Mouse (Mus musculus): Measurements from ENCODE around the gene Tulp4. TPM values are rescaled to one million over a fixed set of nuclear protein-coding genes. Genes with fewer than 3 reads are reported as not detected.
A peak's percentile ranks its signal among the peaks of the same experiment; 100 is the strongest.
"Not testable (repeated sequence)": the region's sequence is repeated elsewhere in the genome, so short reads cannot be mapped to it uniquely, and the experiment has no call there.

The Tulp4 gene
- polyA plus RNA-seq, 1 experiment from 2014 or later, result 171 TPM

- H3K27me3 ChIP-seq; H3K4me1 ChIP-seq (replicated peaks); H3K9ac ChIP-seq (replicated peaks); ATAC-seq; H3K36me3 ChIP-seq; H3K27ac ChIP-seq; H3K4me2 ChIP-seq (replicated peaks); H3K4me3 ChIP-seq (replicated peaks); H3K9me3 ChIP-seq: not testable (repeated sequence)
- WGBS, result no CpG with 5 or more reads among the region's 5 CpGs
Observed at GRCm38 (mm10) chr17:6293882-6294281, 187.6 kb downstream of the Tulp4 start.

DNA sequence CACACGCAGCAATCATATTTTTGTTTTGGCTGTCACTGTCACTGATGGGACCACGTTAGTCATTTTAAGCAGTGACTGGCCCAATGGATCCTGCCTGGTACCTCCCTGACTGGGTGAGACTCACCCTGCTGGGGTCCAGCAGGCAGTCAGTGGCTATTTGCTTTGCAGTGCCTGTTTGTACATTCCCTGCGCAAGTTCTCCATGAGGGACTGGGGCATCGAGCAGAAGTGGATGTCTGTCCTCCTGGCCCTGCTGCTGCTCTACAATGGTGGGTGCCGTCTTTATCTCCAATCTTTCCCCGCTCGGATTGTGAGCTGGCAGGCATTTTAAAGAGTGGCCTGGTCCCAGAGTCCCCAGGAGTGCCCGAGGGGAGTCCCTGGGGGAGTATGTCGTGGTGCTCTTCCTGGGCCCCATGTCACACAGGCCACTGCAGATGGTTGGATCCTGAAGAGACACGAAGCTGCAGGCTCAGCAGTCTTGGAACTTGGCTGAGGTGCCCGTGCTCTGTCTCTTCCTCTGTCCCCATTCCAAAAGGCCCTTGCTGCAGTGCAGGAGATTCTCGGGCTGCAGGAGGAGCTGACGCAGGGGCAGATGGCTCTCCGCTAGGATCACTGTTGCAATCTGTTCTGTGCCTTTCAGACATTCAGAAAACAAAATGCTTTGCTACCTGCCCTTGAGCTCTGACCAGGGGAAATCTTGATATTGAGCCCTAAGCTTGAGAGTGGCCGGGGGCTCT lies 191.0 kb downstream of the Tulp4 start:
- H3K4me2 ChIP-seq (replicated peaks); ATAC-seq; H3K27ac ChIP-seq; H3K4me1 ChIP-seq (replicated peaks); H3K9ac ChIP-seq (replicated peaks); H3K9me3 ChIP-seq; H3K36me3 ChIP-seq; H3K27me3 ChIP-seq; H3K4me3 ChIP-seq (replicated peaks): not testable (repeated sequence)
- WGBS, result 89% methylated on average over 9 of the region's 15 CpGs

GRCm38 (mm10) chr17:6300190-6300863 lies 194.1 kb downstream of the Tulp4 start:
- H3K27me3 ChIP-seq; H3K27ac ChIP-seq; H3K9me3 ChIP-seq; H3K36me3 ChIP-seq; H3K9ac ChIP-seq (replicated peaks); H3K4me1 ChIP-seq (replicated peaks); H3K4me2 ChIP-seq (replicated peaks); H3K4me3 ChIP-seq (replicated peaks): not testable (repeated sequence)
- 81% methylated on average over 6 of the region's 12 CpGs for WGBS
- ATAC-seq, result 0 out of 2 replicates have a peak, but pooled peaks have one; percentile 41

Small RNA genes within 50 kb of the gene (microRNA-seq; reads per million reads assigned to microRNA genes)
- not detected for gene Gm22774

Other genes starting within 250 kb of the Tulp4 start
- 0.28 and 0.36 TPM in 2 replicates for gene Synj2, start 165.2 kb upstream of the Tulp4 start, polyA plus RNA-seq (2015; fragmentation: Nextera tagmentation; extraction: Ambion mirVana)
- gene Serac1, start 26.7 kb upstream of the Tulp4 start, polyA plus RNA-seq (2015; fragmentation: Nextera tagmentation; extraction: Ambion mirVana), result 10.9 and 11.4 TPM in 2 replicates
- 202 and 216 TPM in 2 replicates for gene Gtf2h5, start 26.7 kb upstream of the Tulp4 start, polyA plus RNA-seq (2015; fragmentation: Nextera tagmentation; extraction: Ambion mirVana)
- 32.5 and 33.7 TPM in 2 replicates for gene Tmem181a, start 150.4 kb downstream of the Tulp4 start, polyA plus RNA-seq (2015; fragmentation: Nextera tagmentation; extraction: Ambion mirVana)
- 48.2 and 53.2 TPM in 2 replicates for gene Dynlt1a, start 211.1 kb downstream of the Tulp4 start, polyA plus RNA-seq (2015; fragmentation: Nextera tagmentation; extraction: Ambion mirVana)